Mouse (Mus musculus) embryonic stem cell, embryonic (primary cell): ENCODE results near the gene Ap3m1.

Experiments used
- CTCF ChIA-PET, 4 experiments: fragments of 300-600 bp in 2 of 4; fragments of 350-600 bp in 2 of 4; sonication (Branson Sonifier 250); formaldehyde crosslinking; loops; one replicate each; lab custom pipeline; 2022; ENCODE audit warnings: inconsistent platforms in 2 of 4; lab: Charles Lee
- POLR2A ChIA-PET, 4 experiments: fragments of 300-600 bp in 2 of 4; fragments of 350-600 bp in 2 of 4; sonication (Branson Sonifier 250); formaldehyde crosslinking; loops; one replicate each; lab custom pipeline; 2022; ENCODE audit warnings: antibody characterized with exemption in 4 of 4, inconsistent platforms in 1 of 4; lab: Charles Lee

Ap3m1 gene

DNA sequence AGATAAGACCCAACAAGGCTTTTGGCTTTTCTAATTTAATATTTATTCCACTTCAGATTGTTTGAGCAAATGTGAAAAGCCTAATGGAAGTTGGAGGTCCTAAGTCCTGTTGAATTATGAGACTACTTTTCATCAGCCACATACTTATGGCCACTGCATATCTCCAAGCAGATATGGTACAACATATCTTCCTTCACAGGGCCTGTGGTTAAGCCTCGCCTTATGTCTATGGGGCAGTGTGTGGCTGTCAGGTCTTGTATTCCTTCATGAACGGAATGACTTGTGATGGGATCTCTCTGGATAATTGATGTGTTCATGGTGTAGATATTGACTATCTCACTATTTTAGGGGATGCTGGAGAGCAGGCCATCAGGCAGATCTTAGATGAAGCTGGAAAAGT, 56.8 kb downstream of the Ap3m1 start:
- POLR2A ChIA-PET = interaction anchor here in 3 of 4 experiments (0.7 to 1.2 kb wide), 5 partner anchors 56 to 67 kb away, joined by 3 to 6 read pairs (median 4); partner anchors contain the start of gene Vcl (in 2 of the 3)
- CTCF ChIA-PET = interaction anchor here in 1 of 4 experiments (0.6 kb wide), 2 partner anchors 190 to 259 kb away, joined by 3 read pairs; no protein-coding TSS in a partner anchor

- POLR2A ChIA-PET = interaction anchor here in 1 of 4 experiments (1.3 kb wide), 1 partner anchor 92 kb away, joined by 3 read pairs; no protein-coding TSS in a partner anchor
- CTCF ChIA-PET = interaction anchor here in 2 of 4 experiments (0.7 to 1.1 kb wide), 2 partner anchors 26 to 92 kb away, joined by 3 read pairs; no protein-coding TSS in a partner anchor
Measured at GRCm38 (mm10) chr14:20994475-20994874, 57.8 kb downstream of the Ap3m1 start.

DNA sequence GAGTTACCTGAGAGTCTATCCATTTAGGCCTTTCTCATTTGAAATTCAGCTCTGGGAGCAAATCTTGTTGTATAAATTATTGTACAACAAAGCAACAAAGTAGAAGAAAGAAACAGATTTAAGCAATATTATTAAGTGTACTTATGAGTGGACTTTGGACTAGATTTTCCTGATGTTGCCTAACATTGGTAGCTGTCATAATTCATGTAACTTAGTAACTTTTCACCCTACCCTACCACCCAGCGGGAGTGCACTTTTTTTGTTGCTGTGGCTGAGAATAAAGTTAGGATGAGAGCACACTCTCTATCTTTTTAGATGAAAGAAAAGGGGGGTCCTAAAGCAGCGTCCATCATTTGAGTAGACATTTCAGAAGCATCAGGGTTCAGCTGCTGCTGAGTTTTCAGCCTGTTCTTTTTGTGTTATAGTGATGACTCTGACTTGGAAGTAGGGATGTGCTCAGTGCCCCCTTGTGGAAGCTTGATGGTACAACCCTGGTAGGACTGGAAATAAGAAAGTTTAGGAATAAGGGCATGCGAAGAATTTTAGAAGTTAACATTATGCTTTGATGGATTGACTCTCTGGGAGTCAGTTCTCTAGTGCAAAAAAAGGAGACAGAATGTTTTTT, 59.1 kb downstream of the Ap3m1 start:
- ChIA-PET POLR2A (interaction anchor here in 3 of 4 experiments (0.7 to 2.2 kb wide), 7 partner anchors 14 to 91 kb away, joined by 3 to 14 read pairs (median 4); partner anchors contain the start of genes Vcl (in 3 of the 3), Adk (in 1 of the 3) and Ap3m1 (in 1 of the 3)), CTCF (interaction anchor here in 3 of 4 experiments (0.7 to 1.9 kb wide), 20 partner anchors 10 to 417 kb away, joined by 3 to 9 read pairs (median 3); partner anchors contain the start of gene Vcl (in 1 of the 3))

DNA sequence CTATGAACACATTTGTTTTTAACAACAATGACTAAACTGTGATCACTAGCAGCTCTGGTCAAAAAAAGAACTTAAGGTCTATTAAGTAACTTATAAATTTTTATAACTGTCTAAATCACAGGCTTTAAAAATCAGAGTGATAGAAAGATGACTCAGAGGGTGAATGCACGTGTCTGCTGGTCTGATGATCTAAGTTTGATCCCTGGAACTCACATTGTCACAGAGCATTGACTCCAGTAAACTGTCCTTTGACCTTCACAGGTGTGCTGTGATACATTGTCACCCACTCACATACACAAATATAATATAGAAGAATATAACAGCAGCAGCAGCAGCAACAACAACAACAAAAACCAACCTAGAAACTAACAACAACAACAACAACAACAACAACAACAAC, 60.8 kb downstream of the Ap3m1 start:
- CTCF ChIA-PET = interaction anchor here in 1 of 4 experiments (0.6 kb wide), 1 partner anchor 246 kb away, joined by 3 read pairs; no protein-coding TSS in a partner anchor
- POLR2A ChIA-PET = interaction anchor here in 2 of 4 experiments (2.1 to 2.2 kb wide), 3 partner anchors 61 to 62 kb away, joined by 9 to 14 read pairs (median 12); partner anchors contain the start of genes Vcl (in 2 of the 2), Adk (in 1 of the 2) and Ap3m1 (in 1 of the 2)

GRCm38 (mm10) chr14:20985482-20985881, 66.8 kb downstream of the Ap3m1 start:
- ChIA-PET POLR2A (interaction anchor here in 2 of 4 experiments (0.8 to 1.0 kb wide), 2 partner anchors 20 to 57 kb away, joined by 3 to 5 read pairs; partner anchors contain the start of gene Vcl (in 1 of the 2)), CTCF (no interaction called here)

GRCm38 (mm10) chr14:20983832-20984231, 68.5 kb downstream of the Ap3m1 start:
- POLR2A ChIA-PET = interaction anchor here in 1 of 4 experiments (1.2 to 1.6 kb wide), 3 partner anchors 8 to 68 kb away, joined by 3 read pairs; partner anchors contain the start of genes Adk and Ap3m1

More at GRCm38 (mm10) chr14:20983832-20984231, 68.5 kb downstream of the Ap3m1 start:
- CTCF ChIA-PET = no interaction called here
